Mouse (Mus musculus): ENCODE measurements around the gene Srrm3. TPM values are rescaled to one million over a fixed set of nuclear protein-coding genes. Genes with fewer than 3 reads are reported as not detected.

Srrm3 gene
- 22.9 and 25.5 TPM in 2 replicates for polyA plus RNA-seq (2014; fragmentation: Nextera tagmentation; extraction: Ambion mirVana)

- DNase-seq (ENCODE audit: low spot score) (peak; percentile 89), ATAC-seq (ENCODE audit: insufficient read depth, low FRiP score, low TSS enrichment) (peak; percentile 50; the same call in 1 of the 2 replicates)
- H3K4me3 ChIP-seq (ENCODE audit: low read depth, low read length): peak within 1 kb of the TSS; percentile 42
- H3K4me2 ChIP-seq (ENCODE audit: low read depth): peak within 1 kb of the TSS; percentile 49
- H3K36me3 ChIP-seq (ENCODE audit: control insufficient read depth, insufficient read depth, low read length): no peaks in the 10 kb centered on the region
- H3K9ac ChIP-seq (ENCODE audit: low read length): peak within 1 kb of the TSS; percentile 64
- H3K27me3 ChIP-seq (ENCODE audit: control insufficient read depth, insufficient read depth, low read length): no peaks in the 10 kb centered on the region
- 0 out of 2 replicates have a peak within 1 kb of the TSS, but pooled peaks have one; percentile 15 for H3K27ac ChIP-seq (ENCODE audit: low read depth, low read length)
- no peaks in the 10 kb centered on the region for H3K4me1 ChIP-seq (ENCODE audit: control insufficient read depth, insufficient read depth, low read length)
- H3K9me3 ChIP-seq (ENCODE audit: control insufficient read depth, low read length): no peaks in the 10 kb centered on the region
- 4% methylated on average over 29 of the region's 29 CpGs for WGBS
Observed at GRCm38 (mm10) chr5:135806555-135807262, at the start of gene Srrm3. Srrm3 (plus strand) TSS chr5:135806890.

- Histone ChIP-seq H3K9me3 (ENCODE audit: control insufficient read depth, low read length) (no peaks in the 10 kb centered on the region), H3K4me2 (ENCODE audit: low read depth) (no peak overlapping the region), H3K27ac (ENCODE audit: low read depth, low read length) (no peak overlapping the region), H3K27me3 (ENCODE audit: control insufficient read depth, insufficient read depth, low read length) (no peaks in the 10 kb centered on the region), H3K4me1 (ENCODE audit: control insufficient read depth, insufficient read depth, low read length) (no peaks in the 10 kb centered on the region), H3K36me3 (ENCODE audit: control insufficient read depth, insufficient read depth, low read length) (no peaks in the 10 kb centered on the region), H3K4me3 (ENCODE audit: low read depth, low read length) (no peak overlapping the region), H3K9ac (ENCODE audit: low read length) (no peak overlapping the region)
- WGBS: 83% methylated on average over 3 of the region's 3 CpGs
- DNase-seq (ENCODE audit: low spot score) (no peak), ATAC-seq (ENCODE audit: insufficient read depth, low FRiP score, low TSS enrichment) (no peak)
Observed at GRCm38 (mm10) chr5:135761881-135762280, 44.8 kb upstream of the Srrm3 start.

GRCm38 (mm10) chr5:135763526-135763925 is 43.2 kb upstream of the Srrm3 start:
- H3K36me3 ChIP-seq (ENCODE audit: control insufficient read depth, insufficient read depth, low read length): no peaks in the 10 kb centered on the region
- no peak overlapping the region for H3K9ac ChIP-seq (ENCODE audit: low read length)
- no peaks in the 10 kb centered on the region for H3K27me3 ChIP-seq (ENCODE audit: control insufficient read depth, insufficient read depth, low read length)
- H3K4me3 ChIP-seq (ENCODE audit: low read depth, low read length): no peak overlapping the region
- H3K27ac ChIP-seq (ENCODE audit: low read depth, low read length): no peak overlapping the region
- 4% methylated on average over 7 of the region's 7 CpGs for WGBS
- DNase-seq (ENCODE audit: low spot score) (peak; percentile 83), ATAC-seq (ENCODE audit: insufficient read depth, low FRiP score, low TSS enrichment) (no peak)
- H3K9me3 ChIP-seq (ENCODE audit: control insufficient read depth, low read length): no peaks in the 10 kb centered on the region
- H3K4me1 ChIP-seq (ENCODE audit: control insufficient read depth, insufficient read depth, low read length): no peaks in the 10 kb centered on the region
- no peak overlapping the region for H3K4me2 ChIP-seq (ENCODE audit: low read depth)

- DNase-seq (ENCODE audit: low spot score): no peak
- Histone ChIP-seq H3K9me3 (ENCODE audit: control insufficient read depth, low read length) (no peaks in the 10 kb centered on the region), H3K4me1 (ENCODE audit: control insufficient read depth, insufficient read depth, low read length) (no peaks in the 10 kb centered on the region), H3K4me2 (ENCODE audit: low read depth) (no peak overlapping the region), H3K27ac (ENCODE audit: low read depth, low read length) (no peak overlapping the region), H3K4me3 (ENCODE audit: low read depth, low read length) (no peak overlapping the region), H3K27me3 (ENCODE audit: control insufficient read depth, insufficient read depth, low read length) (no peaks in the 10 kb centered on the region), H3K9ac (ENCODE audit: low read length) (no peak overlapping the region), H3K36me3 (ENCODE audit: control insufficient read depth, insufficient read depth, low read length) (no peaks in the 10 kb centered on the region)
- 67% methylated on average over 3 of the region's 3 CpGs for WGBS
- no peak for ATAC-seq (ENCODE audit: insufficient read depth, low FRiP score, low TSS enrichment)
Observed at GRCm38 (mm10) chr5:135764971-135765370, 41.7 kb upstream of the Srrm3 start.

- no peaks in the 10 kb centered on the region for H3K9me3 ChIP-seq (ENCODE audit: control insufficient read depth, low read length)
- no peak overlapping the region for H3K9ac ChIP-seq (ENCODE audit: low read length)
- H3K27ac ChIP-seq (ENCODE audit: low read depth, low read length): no peak overlapping the region
- H3K4me1 ChIP-seq (ENCODE audit: control insufficient read depth, insufficient read depth, low read length): no peaks in the 10 kb centered on the region
- ATAC-seq (ENCODE audit: insufficient read depth, low FRiP score, low TSS enrichment): no peak
- no peak overlapping the region for H3K4me2 ChIP-seq (ENCODE audit: low read depth)
- WGBS: 73% methylated on average over 3 of the region's 3 CpGs
- no peak for DNase-seq (ENCODE audit: low spot score)
- H3K27me3 ChIP-seq (ENCODE audit: control insufficient read depth, insufficient read depth, low read length): no peaks in the 10 kb centered on the region
- H3K36me3 ChIP-seq (ENCODE audit: control insufficient read depth, insufficient read depth, low read length): no peaks in the 10 kb centered on the region
- H3K4me3 ChIP-seq (ENCODE audit: low read depth, low read length): no peak overlapping the region
Observed at GRCm38 (mm10) chr5:135772519-135772918, 34.2 kb upstream of the Srrm3 start.

GRCm38 (mm10) chr5:135776546-135776945 is 30.1 kb upstream of the Srrm3 start:
- H3K4me1 ChIP-seq (ENCODE audit: control insufficient read depth, insufficient read depth, low read length): peaks cover 8% of the 10 kb centered on the region; the same call in 1 of the 2 replicates
- H3K9ac ChIP-seq (ENCODE audit: low read length): no peak overlapping the region
- ATAC-seq (ENCODE audit: insufficient read depth, low FRiP score, low TSS enrichment) (no peak), DNase-seq (ENCODE audit: low spot score) (no peak)
- H3K36me3 ChIP-seq (ENCODE audit: control insufficient read depth, insufficient read depth, low read length): no peaks in the 10 kb centered on the region
- WGBS: 79% methylated on average over 4 of the region's 4 CpGs
- no peaks in the 10 kb centered on the region for H3K9me3 ChIP-seq (ENCODE audit: control insufficient read depth, low read length)
- no peak overlapping the region for H3K4me2 ChIP-seq (ENCODE audit: low read depth)
- no peaks in the 10 kb centered on the region for H3K27me3 ChIP-seq (ENCODE audit: control insufficient read depth, insufficient read depth, low read length)
- H3K27ac ChIP-seq (ENCODE audit: low read depth, low read length): no peak overlapping the region
- no peak overlapping the region for H3K4me3 ChIP-seq (ENCODE audit: low read depth, low read length)

GRCm38 (mm10) chr5:135777796-135778470 is 28.8 kb upstream of the Srrm3 start, which contains the start of gene Styxl1:
Styxl1 (minus strand) TSS chr5:135778385.
- H3K4me3 ChIP-seq (ENCODE audit: low read depth, low read length): peak within 1 kb of the TSS; percentile 71
- no peaks in the 10 kb centered on the region for H3K27me3 ChIP-seq (ENCODE audit: control insufficient read depth, insufficient read depth, low read length)
- peak within 1 kb of the TSS; percentile 91 for H3K27ac ChIP-seq (ENCODE audit: low read depth, low read length)
- H3K4me1 ChIP-seq (ENCODE audit: control insufficient read depth, insufficient read depth, low read length): peaks cover 8% of the 10 kb centered on the region; the same call in 1 of the 2 replicates
- H3K9ac ChIP-seq (ENCODE audit: low read length): peak within 1 kb of the TSS; percentile 91
- DNase-seq (ENCODE audit: low spot score) (peak; percentile 63), ATAC-seq (ENCODE audit: insufficient read depth, low FRiP score, low TSS enrichment) (peak; percentile 93)
- H3K4me2 ChIP-seq (ENCODE audit: low read depth): peak within 1 kb of the TSS; percentile 73
- H3K36me3 ChIP-seq (ENCODE audit: control insufficient read depth, insufficient read depth, low read length): no peaks in the 10 kb centered on the region
- no peaks in the 10 kb centered on the region for H3K9me3 ChIP-seq (ENCODE audit: control insufficient read depth, low read length)
- under 1% methylated on average over 44 of the region's 45 CpGs for WGBS

- Histone ChIP-seq H3K4me2 (ENCODE audit: low read depth) (peak within 1 kb of the TSS; percentile 73), H3K27ac (ENCODE audit: low read depth, low read length) (peak within 1 kb of the TSS; percentile 91), H3K4me1 (ENCODE audit: control insufficient read depth, insufficient read depth, low read length) (peaks cover 8% of the 10 kb centered on the region; the same call in 1 of the 2 replicates), H3K36me3 (ENCODE audit: control insufficient read depth, insufficient read depth, low read length) (peaks cover 3% of the 10 kb centered on the region), H3K4me3 (ENCODE audit: low read depth, low read length) (peak within 1 kb of the TSS; percentile 71), H3K9me3 (ENCODE audit: control insufficient read depth, low read length) (no peaks in the 10 kb centered on the region), H3K9ac (ENCODE audit: low read length) (peak within 1 kb of the TSS; percentile 91), H3K27me3 (ENCODE audit: control insufficient read depth, insufficient read depth, low read length) (no peaks in the 10 kb centered on the region)
- DNase-seq (ENCODE audit: low spot score): peak; percentile 100
- WGBS: 1% methylated on average over 67 of the region's 70 CpGs
- peak; percentile 98 for ATAC-seq (ENCODE audit: insufficient read depth, low FRiP score, low TSS enrichment)
Observed at GRCm38 (mm10) chr5:135778471-135779445, 27.9 kb upstream of the Srrm3 start, which contains the start of gene Mdh2. Mdh2 (plus strand) TSS chr5:135778480.
